ENCODE assay signal across 21 mouse cellular contexts in genomic region chr11:24332241-24332640, GRCm38 (mm10).
DNase-seq lines count a peak whose midpoint lies in the region; ATAC-seq and TF ChIP-seq lines count a peak whose summit lies in the region.
"Had no signal": no experiment of that assay in that cellular context is flagged by ENCODE, and none has a peak within 500 bp of the region (broad histone marks: within the 10 kb centered on the region; RNA-seq: fewer than 3 reads in every experiment).

No protein-coding gene starts in this region.

- H3K27ac ChIP-seq in forebrain, postnatal 0 days (ENCODE audit: low read depth, low read length), result no peak overlapping the region
- H3K27ac ChIP-seq in forebrain, embryonic 10.5 days, result no peak overlapping the region
- no peak overlapping the region for H3K27ac ChIP-seq in liver, adult 2 months (replicated peaks; ENCODE audit: insufficient read depth, low read depth, low read length)
- no peak overlapping the region for H3K27ac ChIP-seq in liver, embryonic 12.5 days
- H3K27ac ChIP-seq: gastrocnemius, adult 2 months; hindbrain, embryonic 10.5 days; hindbrain, postnatal 0 days; limb, embryonic 15.5 days; lung, embryonic 15.5 days; midbrain, embryonic 12.5 days had no signal

- H3K4me3 ChIP-seq in forebrain, postnatal 0 days (ENCODE audit: low read depth, low read length), result no peak overlapping the region
- H3K4me3 ChIP-seq in forebrain, embryonic 10.5 days, result no peak overlapping the region
- H3K4me3 ChIP-seq in liver, adult 2 months (ENCODE audit: insufficient read depth, low read depth, low read length), result no peak overlapping the region
- no peak overlapping the region for H3K4me3 ChIP-seq in liver, embryonic 12.5 days
- H3K4me3 ChIP-seq: gastrocnemius, adult 2 months; hindbrain, embryonic 10.5 days; limb, embryonic 15.5 days; lung, embryonic 15.5 days; midbrain, embryonic 12.5 days; myocyte had no signal

- H3K36me3 ChIP-seq in forebrain, postnatal 0 days (ENCODE audit: insufficient read depth), result no peaks in the 10 kb centered on the region
- no peaks in the 10 kb centered on the region for H3K36me3 ChIP-seq in forebrain, embryonic 10.5 days (replicated peaks)
- no peaks in the 10 kb centered on the region for H3K36me3 ChIP-seq in liver, adult 2 months (ENCODE audit: control insufficient read depth, insufficient read depth, low read length)
- no peaks in the 10 kb centered on the region for H3K36me3 ChIP-seq in liver, embryonic 12.5 days
- H3K36me3 ChIP-seq: hindbrain, embryonic 10.5 days; limb, embryonic 15.5 days; lung, embryonic 15.5 days; midbrain, embryonic 12.5 days had no signal

- no peaks in the 10 kb centered on the region for H3K9me3 ChIP-seq in forebrain, postnatal 0 days (ENCODE audit: low read length)
- no peaks in the 10 kb centered on the region for H3K9me3 ChIP-seq in forebrain, embryonic 10.5 days
- H3K9me3 ChIP-seq in liver, embryonic 12.5 days (replicated peaks), result no peaks in the 10 kb centered on the region
- H3K9me3 ChIP-seq: hindbrain, embryonic 10.5 days; limb, embryonic 15.5 days; lung, embryonic 15.5 days; midbrain, embryonic 12.5 days had no signal

- H3K4me1 ChIP-seq in forebrain, postnatal 0 days (ENCODE audit: insufficient read depth), result no peaks in the 10 kb centered on the region
- H3K4me1 ChIP-seq in forebrain, embryonic 10.5 days, result peaks cover 35% of the 10 kb centered on the region
- no peaks in the 10 kb centered on the region for H3K4me1 ChIP-seq in liver, adult 2 months (ENCODE audit: control insufficient read depth, insufficient read depth, low read length)
- H3K4me1 ChIP-seq in liver, embryonic 12.5 days, result no peaks in the 10 kb centered on the region
- H3K4me1 ChIP-seq: limb, embryonic 15.5 days; lung, embryonic 15.5 days had no signal

- no peak overlapping the region for H3K9ac ChIP-seq in forebrain, postnatal 0 days
- no peak overlapping the region for H3K9ac ChIP-seq in liver, adult 2 months (ENCODE audit: low read depth, low read length)
- no peak overlapping the region for H3K9ac ChIP-seq in liver, embryonic 12.5 days
- H3K9ac ChIP-seq: limb, embryonic 15.5 days; lung, embryonic 15.5 days; midbrain, embryonic 12.5 days had no signal

- no peaks in the 10 kb centered on the region for H3K27me3 ChIP-seq in forebrain, postnatal 0 days (ENCODE audit: insufficient read depth, low read length)
- H3K27me3 ChIP-seq in forebrain, embryonic 10.5 days (ENCODE audit: poor library complexity, severe bottlenecking), result peaks cover 8% of the 10 kb centered on the region
- no peaks in the 10 kb centered on the region for H3K27me3 ChIP-seq in liver, adult 2 months (ENCODE audit: control insufficient read depth, insufficient read depth, low read length)
- no peaks in the 10 kb centered on the region for H3K27me3 ChIP-seq in liver, embryonic 12.5 days (replicated peaks)
- H3K27me3 ChIP-seq: limb, embryonic 15.5 days; lung, embryonic 15.5 days; Patski had no signal

- no peak overlapping the region for H3K4me2 ChIP-seq in forebrain, postnatal 0 days (ENCODE audit: low read depth)
- no peak overlapping the region for H3K4me2 ChIP-seq in liver, embryonic 12.5 days
- H3K4me2 ChIP-seq: limb, embryonic 15.5 days; lung, embryonic 15.5 days; midbrain, embryonic 12.5 days had no signal

- TF ChIP-seq POLR2A in liver, adult 2 months (IDR thresholded peaks at IDR 0.05; ENCODE audit: extremely low read depth, insufficient read depth, low read length), result no peak

- DNase-seq in forebrain, postnatal 0 days, result no peak
- no peak for DNase-seq in forebrain, embryonic 10.5 days (ENCODE audit: extremely low spot score, low spot score)
- no peak for DNase-seq in liver, adult 2 months (ENCODE audit: extremely low read depth, low read depth, low spot score)
- DNase-seq in thymus, postnatal 4 days, result peak; percentile 25
- DNase-seq in thymus, postnatal 10 days (ENCODE audit: low spot score in 2 of 2), result no peak
- no peak for DNase-seq in c-Kit-positive CD71-positive TER-119-positive erythroid progenitor cells, embryonic 14.5 days (ENCODE audit: low spot score)
- DNase-seq in testis, postnatal 14 days (ENCODE audit: low spot score), result no peak
- DNase-seq: adrenal gland, postnatal 36 days; cerebellum, adult 2 months; gastrocnemius, adult 2 months; kidney, adult 18-20 months; kidney, postnatal 10 days had no signal

- no peaks in the 10 kb centered on the region for H3K79me2 ChIP-seq in liver, adult 2 months (ENCODE audit: control insufficient read depth, insufficient read depth, low read length)

- 94% methylated on average over 3 of the region's 3 CpGs for WGBS in forebrain, postnatal 0 days
- 83% methylated on average over 3 of the region's 3 CpGs for WGBS in forebrain, embryonic 10.5 days
- 89% methylated on average over 3 of the region's 3 CpGs for WGBS in liver, adult 2 months
- 66% methylated on average over 3 of the region's 3 CpGs for WGBS in liver, embryonic 12.5 days (ENCODE audit: insufficient replicate concordance)

- 0 out of 2 replicates have a peak, but pooled peaks have one; percentile 4 for TF ChIP-seq CTCF in forebrain, postnatal 0 days (IDR thresholded peaks at IDR 0.05; ENCODE audit: low read depth)
- TF ChIP-seq CTCF in liver, adult 2 months (IDR thresholded peaks at IDR 0.05; ENCODE audit: low read depth, low read length), result 0 out of 2 replicates have a peak, but pooled peaks have one; percentile 17

- ATAC-seq in forebrain, postnatal 0 days, result no peak
- ATAC-seq in liver, embryonic 12.5 days, result no peak
- ATAC-seq: CD4-positive, CD25-positive, alpha-beta regulatory T cell, adult 4 months; hindbrain, postnatal 0 days; Patski had no signal
